Mouse (Mus musculus) cerebellum, adult 18-20 months (tissue): ENCODE data around the gene Cdh6.

Experiments used
- DNase-seq, 2 experiments: peaks; one replicate each; pipeline ENCODE4 v3.0.0; 2021

Gene Cdh6

GRCm38 (mm10) chr15:13155418-13155817 is 18.1 kb downstream of the Cdh6 start:
- no peak for DNase-seq

- DNase-seq: no peak
These were observed 31.5 kb downstream of the Cdh6 start for GRCm38 (mm10) chr15:13141983-13142382.

GRCm38 (mm10) chr15:13139662-13140061 is 33.8 kb downstream of the Cdh6 start:
- DNase-seq: no peak

GRCm38 (mm10) chr15:13137166-13137565 is 36.3 kb downstream of the Cdh6 start:
- no peak for DNase-seq

- DNase-seq: peak; percentile 6
These were observed 39.4 kb downstream of the Cdh6 start for GRCm38 (mm10) chr15:13134086-13134485.

- no peak for DNase-seq
These were observed 40.1 kb downstream of the Cdh6 start for GRCm38 (mm10) chr15:13133370-13133769.

GRCm38 (mm10) chr15:13132493-13132892 is 41.0 kb downstream of the Cdh6 start:
- DNase-seq: no peak

GRCm38 (mm10) chr15:13130246-13130645 is 43.2 kb downstream of the Cdh6 start:
- no peak for DNase-seq

GRCm38 (mm10) chr15:13100341-13100740 is 73.1 kb downstream of the Cdh6 start:
- no peak for DNase-seq

- DNase-seq: no peak
These were observed 75.6 kb downstream of the Cdh6 start for GRCm38 (mm10) chr15:13097861-13098260.

GRCm38 (mm10) chr15:13095406-13095805 is 78.1 kb downstream of the Cdh6 start:
- no peak for DNase-seq

- DNase-seq: no peak
These were observed 78.6 kb downstream of the Cdh6 start for GRCm38 (mm10) chr15:13094881-13095256.

- DNase-seq: no peak
These were observed 79.3 kb downstream of the Cdh6 start for GRCm38 (mm10) chr15:13093954-13094880.

- DNase-seq: no peak
These were observed 81.4 kb downstream of the Cdh6 start for GRCm38 (mm10) chr15:13092064-13092463.

- DNase-seq: peak; percentile 11 to 13
These were observed 84.9 kb downstream of the Cdh6 start for GRCm38 (mm10) chr15:13088504-13089058.

- DNase-seq: no peak
These were observed 88.7 kb downstream of the Cdh6 start for GRCm38 (mm10) chr15:13084746-13085145.

- DNase-seq: no peak
These were observed 96.4 kb downstream of the Cdh6 start for GRCm38 (mm10) chr15:13076908-13077669.

GRCm38 (mm10) chr15:13074047-13074446 is 99.4 kb downstream of the Cdh6 start:
- no peak for DNase-seq

- DNase-seq: no peak
These were observed 105.3 kb downstream of the Cdh6 start for GRCm38 (mm10) chr15:13068213-13068516.

GRCm38 (mm10) chr15:13067429-13068212 is 105.9 kb downstream of the Cdh6 start:
- no peak for DNase-seq

GRCm38 (mm10) chr15:13066765-13067164 is 106.7 kb downstream of the Cdh6 start:
- no peak for DNase-seq

- no peak for DNase-seq
These were observed 109.8 kb downstream of the Cdh6 start for GRCm38 (mm10) chr15:13063633-13064032.

GRCm38 (mm10) chr15:13057728-13058127 is 115.7 kb downstream of the Cdh6 start:
- no peak for DNase-seq
